Mouse (Mus musculus): ENCODE measurements at regions not wholly inside any gene's neighbourhood (a gene's known extent, or its start where the extent isn't known, plus 50 kb on each side); places are given as distances from the start of the nearest gene placed in this dataset.

- H3K4me1 ChIP-seq (replicated peaks): no peaks in the 10 kb centered on the region
- H3K9ac ChIP-seq: no peak overlapping the region
- no peak for ATAC-seq (ENCODE audit: low FRiP score)
- no peaks in the 10 kb centered on the region for H3K36me3 ChIP-seq
- H3K27me3 ChIP-seq: no peaks in the 10 kb centered on the region
- no peak overlapping the region for H3K27ac ChIP-seq
- no peak overlapping the region for H3K4me3 ChIP-seq
- no peaks in the 10 kb centered on the region for H3K9me3 ChIP-seq
- WGBS: 38% methylated on average over 1 of the region's 1 CpGs
- no peak overlapping the region for H3K4me2 ChIP-seq
These were observed 2012.6 kb downstream of the Poteg start for GRCm38 (mm10) chr8:29460119-29460518.

GRCm38 (mm10) chr8:29492931-29493330 is 2045.5 kb downstream of the Poteg start:
- Histone ChIP-seq H3K36me3 (no peaks in the 10 kb centered on the region), H3K4me3 (no peak overlapping the region), H3K27ac (no peak overlapping the region), H3K27me3 (no peaks in the 10 kb centered on the region), H3K9me3 (no peaks in the 10 kb centered on the region), H3K4me2 (no peak overlapping the region), H3K4me1 (replicated peaks) (no peaks in the 10 kb centered on the region), H3K9ac (no peak overlapping the region)
- WGBS: 85% methylated on average over 2 of the region's 2 CpGs
- ATAC-seq (ENCODE audit: low FRiP score): no peak

GRCm38 (mm10) chr8:29527327-29527726 is 2079.9 kb downstream of the Poteg start:
- no peak overlapping the region for H3K9ac ChIP-seq
- WGBS: 87% methylated on average over 1 of the region's 1 CpGs
- no peak overlapping the region for H3K4me3 ChIP-seq
- H3K4me2 ChIP-seq: no peak overlapping the region
- no peaks in the 10 kb centered on the region for H3K27me3 ChIP-seq
- H3K36me3 ChIP-seq: no peaks in the 10 kb centered on the region
- ATAC-seq (ENCODE audit: low FRiP score): no peak
- H3K27ac ChIP-seq: no peak overlapping the region
- H3K4me1 ChIP-seq (replicated peaks): no peaks in the 10 kb centered on the region
- no peaks in the 10 kb centered on the region for H3K9me3 ChIP-seq

GRCm38 (mm10) chr8:29531565-29531964 is 2084.1 kb downstream of the Poteg start:
- ATAC-seq (ENCODE audit: low FRiP score): no peak
- WGBS: 62% methylated on average over 4 of the region's 4 CpGs
- Histone ChIP-seq H3K4me2 (no peak overlapping the region), H3K4me3 (no peak overlapping the region), H3K9me3 (no peaks in the 10 kb centered on the region), H3K27me3 (no peaks in the 10 kb centered on the region), H3K4me1 (replicated peaks) (no peaks in the 10 kb centered on the region), H3K27ac (no peak overlapping the region), H3K36me3 (no peaks in the 10 kb centered on the region), H3K9ac (no peak overlapping the region)

GRCm38 (mm10) chr8:29538016-29538415 is 2090.5 kb downstream of the Poteg start:
- H3K4me2 ChIP-seq: no peak overlapping the region
- no peak overlapping the region for H3K9ac ChIP-seq
- no peaks in the 10 kb centered on the region for H3K27me3 ChIP-seq
- no peaks in the 10 kb centered on the region for H3K9me3 ChIP-seq
- H3K27ac ChIP-seq: no peak overlapping the region
- no peaks in the 10 kb centered on the region for H3K36me3 ChIP-seq
- 84% methylated on average over 2 of the region's 2 CpGs for WGBS
- no peak overlapping the region for H3K4me3 ChIP-seq
- no peaks in the 10 kb centered on the region for H3K4me1 ChIP-seq (replicated peaks)
- no peak for ATAC-seq (ENCODE audit: low FRiP score)

- Histone ChIP-seq H3K4me2 (no peak overlapping the region), H3K27ac (no peak overlapping the region), H3K27me3 (no peaks in the 10 kb centered on the region), H3K36me3 (no peaks in the 10 kb centered on the region), H3K9ac (no peak overlapping the region), H3K4me3 (no peak overlapping the region), H3K9me3 (no peaks in the 10 kb centered on the region), H3K4me1 (replicated peaks) (0 out of 2 replicates have a peak, but pooled peaks cover 4% of the 10 kb centered on the region)
- no peak for ATAC-seq (ENCODE audit: low FRiP score)
- WGBS: 76% methylated on average over 3 of the region's 3 CpGs
These were observed 2092.4 kb downstream of the Poteg start for GRCm38 (mm10) chr8:29539856-29540255.

GRCm38 (mm10) chr8:29544142-29544541 is 2096.7 kb downstream of the Poteg start:
- 0 out of 2 replicates have a peak, but pooled peaks cover 4% of the 10 kb centered on the region for H3K4me1 ChIP-seq (replicated peaks)
- H3K27me3 ChIP-seq: no peaks in the 10 kb centered on the region
- H3K4me2 ChIP-seq: no peak overlapping the region
- ATAC-seq (ENCODE audit: low FRiP score): peak; percentile 74; the same call in 1 of the 2 replicates
- H3K9me3 ChIP-seq: no peaks in the 10 kb centered on the region
- no peak overlapping the region for H3K9ac ChIP-seq
- H3K36me3 ChIP-seq: no peaks in the 10 kb centered on the region
- no peak overlapping the region for H3K4me3 ChIP-seq
- 43% methylated on average over 5 of the region's 5 CpGs for WGBS
- H3K27ac ChIP-seq: no peak overlapping the region

- Histone ChIP-seq H3K27ac (no peak overlapping the region), H3K9ac (no peak overlapping the region), H3K4me1 (replicated peaks) (no peaks in the 10 kb centered on the region), H3K4me3 (no peak overlapping the region), H3K36me3 (no peaks in the 10 kb centered on the region), H3K9me3 (no peaks in the 10 kb centered on the region), H3K4me2 (no peak overlapping the region), H3K27me3 (no peaks in the 10 kb centered on the region)
- no peak for ATAC-seq (ENCODE audit: low FRiP score)
- 92% methylated on average over 6 of the region's 6 CpGs for WGBS
These were observed 2138.2 kb downstream of the Poteg start for GRCm38 (mm10) chr8:29585671-29586070.

- ATAC-seq (ENCODE audit: low FRiP score): no peak
- 80% methylated on average over 9 of the region's 9 CpGs for WGBS
- no peaks in the 10 kb centered on the region for H3K27me3 ChIP-seq
- no peak overlapping the region for H3K27ac ChIP-seq
- no peaks in the 10 kb centered on the region for H3K36me3 ChIP-seq
- H3K4me1 ChIP-seq (replicated peaks): no peaks in the 10 kb centered on the region
- no peak overlapping the region for H3K4me3 ChIP-seq
- no peak overlapping the region for H3K9ac ChIP-seq
- no peak overlapping the region for H3K4me2 ChIP-seq
- H3K9me3 ChIP-seq: no peaks in the 10 kb centered on the region
These were observed 2146.7 kb downstream of the Poteg start for GRCm38 (mm10) chr8:29594129-29594528.

- no peaks in the 10 kb centered on the region for H3K36me3 ChIP-seq
- no peak overlapping the region for H3K27ac ChIP-seq
- no peaks in the 10 kb centered on the region for H3K27me3 ChIP-seq
- no peak overlapping the region for H3K4me3 ChIP-seq
- ATAC-seq (ENCODE audit: low FRiP score): no peak
- H3K4me1 ChIP-seq (replicated peaks): no peaks in the 10 kb centered on the region
- no peaks in the 10 kb centered on the region for H3K9me3 ChIP-seq
- H3K9ac ChIP-seq: no peak overlapping the region
- no peak overlapping the region for H3K4me2 ChIP-seq
- 66% methylated on average over 7 of the region's 7 CpGs for WGBS
These were observed 2166.6 kb downstream of the Poteg start for GRCm38 (mm10) chr8:29614098-29614497.

- Histone ChIP-seq H3K4me3 (no peak overlapping the region), H3K27me3 (no peaks in the 10 kb centered on the region), H3K9me3 (no peaks in the 10 kb centered on the region), H3K4me2 (no peak overlapping the region), H3K4me1 (replicated peaks) (no peaks in the 10 kb centered on the region), H3K27ac (no peak overlapping the region), H3K36me3 (no peaks in the 10 kb centered on the region), H3K9ac (no peak overlapping the region)
- WGBS: 75% methylated on average over 3 of the region's 3 CpGs
- no peak for ATAC-seq (ENCODE audit: low FRiP score)
These were observed 2214.1 kb downstream of the Poteg start for GRCm38 (mm10) chr8:29661616-29662015.

- ATAC-seq (ENCODE audit: low FRiP score): no peak
- WGBS: 71% methylated on average over 3 of the region's 3 CpGs
These were observed 2228.4 kb downstream of the Poteg start for GRCm38 (mm10) chr8:29675870-29676269.

GRCm38 (mm10) chr8:29683340-29683739 is 2235.9 kb downstream of the Poteg start:
- Histone ChIP-seq H3K36me3 (no peaks in the 10 kb centered on the region), H3K4me3 (no peak overlapping the region), H3K27ac (no peak overlapping the region), H3K4me1 (replicated peaks) (no peaks in the 10 kb centered on the region), H3K27me3 (no peaks in the 10 kb centered on the region), H3K9ac (no peak overlapping the region), H3K9me3 (no peaks in the 10 kb centered on the region), H3K4me2 (no peak overlapping the region)
- no peak for ATAC-seq (ENCODE audit: low FRiP score)
- WGBS: 67% methylated on average over 1 of the region's 1 CpGs

More at GRCm38 (mm10) chr8:29675870-29676269, 2228.4 kb downstream of the Poteg start:
- no peaks in the 10 kb centered on the region for H3K27me3 ChIP-seq
- no peaks in the 10 kb centered on the region for H3K9me3 ChIP-seq
- H3K4me3 ChIP-seq: no peak overlapping the region
- no peak overlapping the region for H3K4me2 ChIP-seq
- H3K9ac ChIP-seq: no peak overlapping the region
- no peak overlapping the region for H3K27ac ChIP-seq
- H3K36me3 ChIP-seq: no peaks in the 10 kb centered on the region
- no peaks in the 10 kb centered on the region for H3K4me1 ChIP-seq (replicated peaks)
